Mouse (Mus musculus) ovary, postnatal 36 days (tissue): ENCODE measurements at regions not wholly inside any gene's neighbourhood (a gene's known extent, or its start where the extent isn't known, plus 50 kb on each side); places are given as distances from the start of the nearest gene placed in this dataset.

Experiments used
- DNase-seq: peaks from one replicate; pipeline ENCODE4 v3.0.0; 2022; ENCODE audit warnings: low spot score, mixed read lengths

GRCm38 (mm10) chr1:186909518-186910105 lies 57.6 kb upstream of the D1Pas1 start:
- no peak for DNase-seq

- no peak for DNase-seq
These were observed 58.1 kb upstream of the D1Pas1 start for GRCm38 (mm10) chr1:186909073-186909472.

- no peak for DNase-seq
These were observed 59.6 kb upstream of the D1Pas1 start for GRCm38 (mm10) chr1:186907409-186908170.

- no peak for DNase-seq
These were observed 61.3 kb upstream of the D1Pas1 start for GRCm38 (mm10) chr1:186905942-186906341.

GRCm38 (mm10) chr1:186901548-186901947 lies 65.7 kb upstream of the D1Pas1 start:
- no peak for DNase-seq

GRCm38 (mm10) chr1:186898203-186898602 lies 69.0 kb upstream of the D1Pas1 start:
- no peak for DNase-seq

- no peak for DNase-seq
These were observed 77.7 kb upstream of the D1Pas1 start for GRCm38 (mm10) chr1:186889584-186889852.

- no peak for DNase-seq
These were observed 78.2 kb upstream of the D1Pas1 start for GRCm38 (mm10) chr1:186888767-186889583.

- DNase-seq, result no peak
These were observed 80.1 kb upstream of the D1Pas1 start for GRCm38 (mm10) chr1:186887127-186887526.

- no peak for DNase-seq
These were observed 86.8 kb upstream of the D1Pas1 start for GRCm38 (mm10) chr1:186880391-186880790.

- DNase-seq, result no peak
These were observed 106.4 kb upstream of the D1Pas1 start for GRCm38 (mm10) chr1:186860608-186861444.

- DNase-seq, result no peak
These were observed 108.9 kb upstream of the D1Pas1 start for GRCm38 (mm10) chr1:186858285-186858684.

GRCm38 (mm10) chr1:186855474-186856036 lies 106.4 kb upstream of the Rrp15 start:
- peak; percentile 24 for DNase-seq

- no peak for DNase-seq
These were observed 96.1 kb upstream of the Rrp15 start for GRCm38 (mm10) chr1:186845256-186845655.

GRCm38 (mm10) chr1:186833896-186834800 lies 85.0 kb upstream of the Rrp15 start:
- DNase-seq, result peak; percentile 12

GRCm38 (mm10) chr1:186833441-186833895 lies 84.3 kb upstream of the Rrp15 start:
- DNase-seq, result peak; percentile 19

- no peak for DNase-seq
These were observed 78.6 kb upstream of the Rrp15 start for GRCm38 (mm10) chr1:186827773-186828172.

GRCm38 (mm10) chr1:186808192-186808960 lies 59.2 kb upstream of the Rrp15 start:
- DNase-seq, result no peak

- DNase-seq, result no peak
These were observed 55.3 kb upstream of the Rrp15 start for GRCm38 (mm10) chr1:186804451-186804850.
